Mouse (Mus musculus) bone marrow macrophage, adult 2 months (primary cell): ENCODE measurements around the gene Fam155a. TPM values are rescaled to one million over a fixed set of nuclear protein-coding genes. Genes with fewer than 3 reads are reported as not detected.
"Not testable (repeated sequence)": the region's sequence is repeated elsewhere in the genome, so short reads cannot be mapped to it uniquely, and the experiment has no call there.

Experiments
- H3K27ac ChIP-seq: 2 replicates; pipeline ENCODE4 v1.5.1; 2012; ENCODE audit warnings: low read depth, low read length; ENCODE audit not compliant: insufficient read depth
- H3K4me1 ChIP-seq: 2 replicates; pipeline ENCODE4 v1.6.1; 2012; ENCODE audit warnings: low read length; ENCODE audit not compliant: control insufficient read depth, insufficient read depth
- H3K4me3 ChIP-seq: 2 replicates; pipeline ENCODE4 v1.5.1; 2012; ENCODE audit warnings: mild to moderate bottlenecking, low read length, moderate library complexity; ENCODE audit not compliant: insufficient read depth
- CTCF ChIP-seq: IDR thresholded peaks from 2 replicates; pipeline ENCODE4 v1.5.1; 2012; ENCODE audit warnings: low read depth, mild to moderate bottlenecking, low read length, moderate library complexity
- POLR2A ChIP-seq: IDR thresholded peaks from 2 replicates; pipeline ENCODE4 v1.6.1; 2012; ENCODE audit warnings: mild to moderate bottlenecking, low read depth, low read length, borderline replicate concordance
- polyA plus RNA-seq: library from polyadenylated mRNA; stranded (reverse); fragments of >200 nt; gene quantifications from 2 replicates; pipeline ENCODE4 v1.2.4, GENCODE M21; 2012; ENCODE audit not compliant: missing spikeins, insufficient read depth, insufficient read length

The Fam155a gene
- polyA plus RNA-seq, 1 experiment, result not detected

- Histone ChIP-seq H3K4me3 (no peak overlapping the region), H3K4me1 (no peaks in the 10 kb centered on the region), H3K27ac (no peak overlapping the region)
- TF ChIP-seq CTCF (no peak), POLR2A (no peak)
Measured at GRCm38 (mm10) chr8:9694794-9695193, 76.2 kb downstream of the Fam155a start.

GRCm38 (mm10) chr8:9692370-9692769, 78.6 kb downstream of the Fam155a start:
- no peak overlapping the region for H3K27ac ChIP-seq
- H3K4me3 ChIP-seq, result no peak overlapping the region
- TF ChIP-seq CTCF, result no peak
- TF ChIP-seq POLR2A, result no peak
- no peaks in the 10 kb centered on the region for H3K4me1 ChIP-seq

GRCm38 (mm10) chr8:9660014-9660413, 110.9 kb downstream of the Fam155a start:
- not testable (repeated sequence) for H3K27ac ChIP-seq, H3K4me1 ChIP-seq, H3K4me3 ChIP-seq

- TF ChIP-seq POLR2A (no peak), CTCF (no peak)
- Histone ChIP-seq H3K27ac (no peak overlapping the region), H3K4me3 (no peak overlapping the region), H3K4me1 (no peaks in the 10 kb centered on the region)
Measured at GRCm38 (mm10) chr8:9656901-9657300, 114.1 kb downstream of the Fam155a start.

GRCm38 (mm10) chr8:9654826-9655225, 116.1 kb downstream of the Fam155a start:
- Histone ChIP-seq H3K4me1 (no peaks in the 10 kb centered on the region), H3K27ac (no peak overlapping the region), H3K4me3 (no peak overlapping the region)
- TF ChIP-seq POLR2A, result no peak
- no peak for TF ChIP-seq CTCF

GRCm38 (mm10) chr8:9653643-9654042, 117.3 kb downstream of the Fam155a start:
- Histone ChIP-seq H3K27ac (no peak overlapping the region), H3K4me3 (no peak overlapping the region), H3K4me1 (no peaks in the 10 kb centered on the region)
- TF ChIP-seq CTCF (no peak), POLR2A (no peak)

- H3K27ac ChIP-seq, result no peak overlapping the region
- no peaks in the 10 kb centered on the region for H3K4me1 ChIP-seq
- H3K4me3 ChIP-seq, result no peak overlapping the region
- TF ChIP-seq POLR2A, result no peak
- TF ChIP-seq CTCF, result no peak
Measured at GRCm38 (mm10) chr8:9638162-9638561, 132.8 kb downstream of the Fam155a start.

- Histone ChIP-seq H3K4me3 (no peak overlapping the region), H3K27ac (no peak overlapping the region), H3K4me1 (no peaks in the 10 kb centered on the region)
- TF ChIP-seq CTCF (no peak), POLR2A (no peak)
Measured at GRCm38 (mm10) chr8:9635240-9635639, 135.7 kb downstream of the Fam155a start.

GRCm38 (mm10) chr8:9607086-9607701, 163.8 kb downstream of the Fam155a start:
- TF ChIP-seq POLR2A, result no peak
- no peak for TF ChIP-seq CTCF
- H3K27ac ChIP-seq, result no peak overlapping the region
- H3K4me3 ChIP-seq, result no peak overlapping the region
- no peaks in the 10 kb centered on the region for H3K4me1 ChIP-seq

GRCm38 (mm10) chr8:9596003-9596402, 175.0 kb downstream of the Fam155a start:
- Histone ChIP-seq H3K4me3 (no peak overlapping the region), H3K4me1 (no peaks in the 10 kb centered on the region), H3K27ac (no peak overlapping the region)
- no peak for TF ChIP-seq CTCF
- TF ChIP-seq POLR2A, result no peak

- H3K4me3 ChIP-seq, result no peak overlapping the region
- no peak for TF ChIP-seq CTCF
- no peaks in the 10 kb centered on the region for H3K4me1 ChIP-seq
- H3K27ac ChIP-seq, result no peak overlapping the region
Measured at GRCm38 (mm10) chr8:9581836-9582235, 189.1 kb downstream of the Fam155a start.
